Mouse (Mus musculus): ENCODE data around the gene Ubxn6.

DNA sequence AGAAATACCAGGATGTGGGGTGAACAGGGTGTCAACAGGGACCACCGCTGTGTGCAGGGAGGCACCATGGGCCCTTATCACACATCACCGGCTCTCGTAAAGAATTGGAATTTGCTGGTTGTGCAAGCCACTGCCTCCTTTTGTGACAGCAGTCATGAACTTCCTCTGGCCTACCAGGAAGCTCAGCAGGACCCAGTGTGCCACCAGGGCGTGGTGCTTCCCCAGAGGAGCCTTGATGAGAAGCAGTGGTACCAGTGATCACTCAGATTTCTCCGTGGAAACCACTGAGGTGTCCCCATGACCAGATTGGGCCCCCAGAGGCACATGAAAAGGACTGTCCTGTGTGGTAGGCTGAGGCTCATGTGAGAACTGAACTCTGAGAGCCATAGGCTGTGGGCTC lies 51.4 kb downstream of the Ubxn6 start:
- TF ChIP-seq POLR2A (IDR thresholded peaks at IDR 0.05; ENCODE audit: borderline replicate concordance, extremely low read depth, low read depth, low read length) (no peak), CTCF (IDR thresholded peaks at IDR 0.05; ENCODE audit: insufficient read depth, low read length) (no peak)
